Mouse (Mus musculus): ENCODE measurements around the gene Olfr441. TPM values are rescaled to one million over a fixed set of nuclear protein-coding genes. Genes with fewer than 3 reads are reported as not detected.

Gene Olfr441
- polyA plus RNA-seq (2014; fragmentation: Illumina TruSeq; extraction: RNeasy Lipid Tissue Mini Kit (QIAGEN cat#74804); ENCODE audit: low read depth, low replicate concordance) = not detected

DNA sequence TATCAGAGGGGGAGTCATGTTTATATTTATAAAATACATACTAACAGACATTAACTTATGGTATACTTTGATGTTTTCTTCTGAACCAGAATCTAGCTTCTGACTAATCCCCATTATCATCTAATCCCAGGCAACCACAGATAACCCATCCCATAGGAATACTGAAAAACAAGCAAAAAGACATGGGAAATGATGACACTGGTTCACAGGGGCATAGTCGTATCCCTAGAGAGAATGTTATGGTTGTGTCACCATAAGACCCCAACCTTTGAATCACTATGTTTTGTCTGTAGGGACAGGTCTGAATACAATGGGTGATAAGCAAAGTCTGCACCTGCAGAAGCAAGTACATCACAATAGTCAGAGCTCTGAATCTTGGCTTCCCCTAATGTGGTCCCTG, at the start of gene Olfr441:
Olfr441 (plus strand) TSS at position 301 of the 400 bp plus-strand sequence.

DNA sequence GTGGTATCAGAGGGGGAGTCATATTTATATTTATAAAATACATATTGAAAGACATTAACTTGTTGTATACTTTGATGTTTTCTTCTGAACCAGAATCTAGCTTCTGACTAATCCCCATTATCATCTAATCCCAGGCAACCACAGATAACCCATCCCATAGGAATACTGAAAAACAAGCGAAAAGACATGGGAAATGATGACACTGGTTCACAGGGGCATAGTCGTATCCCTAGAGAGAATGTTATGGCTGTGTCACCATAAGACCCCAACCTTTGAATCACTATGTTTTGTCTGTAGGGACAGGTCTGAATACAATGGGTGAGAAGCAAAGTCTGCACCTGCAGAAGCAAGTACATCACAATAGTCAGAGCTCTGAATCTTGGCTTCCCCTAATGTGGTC, 40.1 kb downstream of the Olfr441 start, which contains the start of gene Olfr237-ps1:
Olfr237-ps1 (plus strand) TSS at position 301 of the 400 bp plus-strand sequence.

DNA sequence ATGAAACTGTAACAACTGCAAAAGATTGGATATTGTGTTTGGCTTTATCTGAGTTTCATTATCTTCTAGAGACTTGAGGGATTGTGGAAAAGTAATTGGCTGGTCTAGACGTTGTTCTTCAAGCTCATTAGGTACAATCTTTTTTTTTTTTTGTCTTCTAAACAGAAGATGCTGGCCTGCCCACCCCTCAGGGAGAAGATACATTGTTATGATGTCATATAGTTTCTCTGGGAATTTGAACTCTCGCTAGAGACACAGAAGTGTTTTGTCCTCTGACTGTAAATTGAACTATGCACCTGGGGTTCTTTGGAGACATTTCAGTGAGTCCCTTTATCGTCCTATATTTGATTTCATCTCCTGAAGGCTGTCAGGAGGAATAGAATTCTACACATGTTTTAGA, 56.8 kb downstream of the Olfr441 start, which contains the start of gene Olfr437:
Olfr437 (plus strand) TSS at position 301 of the 400 bp plus-strand sequence.

Other genes starting within 250 kb of the Olfr441 start
- not detected for gene Olfr448, start 215.9 kb upstream of the Olfr441 start, polyA plus RNA-seq (2014; fragmentation: Illumina TruSeq; extraction: RNeasy Lipid Tissue Mini Kit (QIAGEN cat#74804); ENCODE audit: low read depth, low replicate concordance)
- not detected for gene Olfr447, start 197.5 kb upstream of the Olfr441 start, polyA plus RNA-seq (2014; fragmentation: Illumina TruSeq; extraction: RNeasy Lipid Tissue Mini Kit (QIAGEN cat#74804); ENCODE audit: low read depth, low replicate concordance)
- not detected for gene Olfr446, start 185.0 kb upstream of the Olfr441 start, polyA plus RNA-seq (2014; fragmentation: Illumina TruSeq; extraction: RNeasy Lipid Tissue Mini Kit (QIAGEN cat#74804); ENCODE audit: low read depth, low replicate concordance)
- not detected for gene Olfr444, start 157.3 kb upstream of the Olfr441 start, polyA plus RNA-seq (2014; fragmentation: Illumina TruSeq; extraction: RNeasy Lipid Tissue Mini Kit (QIAGEN cat#74804); ENCODE audit: low read depth, low replicate concordance)
- gene Olfr237-ps1, start 40.2 kb downstream of the Olfr441 start, polyA plus RNA-seq (2014; fragmentation: Illumina TruSeq; extraction: RNeasy Lipid Tissue Mini Kit (QIAGEN cat#74804); ENCODE audit: low read depth, low replicate concordance) = 0.20 TPM
- gene Olfr437, start 56.9 kb downstream of the Olfr441 start, polyA plus RNA-seq (2014; fragmentation: Illumina TruSeq; extraction: RNeasy Lipid Tissue Mini Kit (QIAGEN cat#74804); ENCODE audit: low read depth, low replicate concordance) = not detected
- 0.14 TPM for gene Olfr13, start 65.8 kb downstream of the Olfr441 start, polyA plus RNA-seq (2014; fragmentation: Illumina TruSeq; extraction: RNeasy Lipid Tissue Mini Kit (QIAGEN cat#74804); ENCODE audit: low read depth, low replicate concordance)
- gene Olfr435, start 90.8 kb downstream of the Olfr441 start, polyA plus RNA-seq (2014; fragmentation: Illumina TruSeq; extraction: RNeasy Lipid Tissue Mini Kit (QIAGEN cat#74804); ENCODE audit: low read depth, low replicate concordance) = not detected
- not detected for gene Olfr434, start 106.7 kb downstream of the Olfr441 start, polyA plus RNA-seq (2014; fragmentation: Illumina TruSeq; extraction: RNeasy Lipid Tissue Mini Kit (QIAGEN cat#74804); ENCODE audit: low read depth, low replicate concordance)
- not detected for gene Olfr47, start 125.2 kb downstream of the Olfr441 start, polyA plus RNA-seq (2014; fragmentation: Illumina TruSeq; extraction: RNeasy Lipid Tissue Mini Kit (QIAGEN cat#74804); ENCODE audit: low read depth, low replicate concordance)
- gene Arhgef5, start 159.2 kb downstream of the Olfr441 start, polyA plus RNA-seq (2014; fragmentation: Illumina TruSeq; extraction: RNeasy Lipid Tissue Mini Kit (QIAGEN cat#74804); ENCODE audit: low read depth, low replicate concordance) = 2.1 TPM
- 0.25 TPM for gene Nobox, start 203.2 kb downstream of the Olfr441 start, polyA plus RNA-seq (2014; fragmentation: Illumina TruSeq; extraction: RNeasy Lipid Tissue Mini Kit (QIAGEN cat#74804); ENCODE audit: low read depth, low replicate concordance)

Data from testis, adult 10 weeks (tissue).